Mouse (Mus musculus): ENCODE measurements around the gene Iqcd. TPM values are rescaled to one million over a fixed set of nuclear protein-coding genes. Genes with fewer than 3 reads are reported as not detected.

Iqcd gene
- total RNA-seq, 1 experiment from 2014 or later = not detected

DNA sequence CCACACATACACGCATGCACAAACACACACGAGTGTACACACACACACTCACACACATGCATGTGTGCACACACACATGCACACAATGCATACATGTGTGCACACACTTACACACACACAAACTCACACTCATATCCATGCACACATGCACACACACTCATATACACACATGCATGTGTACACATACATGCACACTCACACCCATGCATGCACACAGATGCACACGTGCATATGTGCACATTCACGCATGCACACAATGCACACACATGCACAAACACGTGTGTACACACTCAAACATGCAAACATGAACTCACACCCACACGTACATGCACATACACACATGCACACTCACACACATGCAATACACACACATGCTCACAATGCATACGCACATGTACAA, 51.3 kb downstream of the Iqcd start:
- no peak for ATAC-seq (replicated peaks in 1 of 2; ENCODE audit: insufficient read depth in 1 of 2, low FRiP score in 2 of 2, low TSS enrichment in 1 of 2, low read depth in 1 of 2, poor library complexity in 2 of 2, severe bottlenecking in 2 of 2)

DNA sequence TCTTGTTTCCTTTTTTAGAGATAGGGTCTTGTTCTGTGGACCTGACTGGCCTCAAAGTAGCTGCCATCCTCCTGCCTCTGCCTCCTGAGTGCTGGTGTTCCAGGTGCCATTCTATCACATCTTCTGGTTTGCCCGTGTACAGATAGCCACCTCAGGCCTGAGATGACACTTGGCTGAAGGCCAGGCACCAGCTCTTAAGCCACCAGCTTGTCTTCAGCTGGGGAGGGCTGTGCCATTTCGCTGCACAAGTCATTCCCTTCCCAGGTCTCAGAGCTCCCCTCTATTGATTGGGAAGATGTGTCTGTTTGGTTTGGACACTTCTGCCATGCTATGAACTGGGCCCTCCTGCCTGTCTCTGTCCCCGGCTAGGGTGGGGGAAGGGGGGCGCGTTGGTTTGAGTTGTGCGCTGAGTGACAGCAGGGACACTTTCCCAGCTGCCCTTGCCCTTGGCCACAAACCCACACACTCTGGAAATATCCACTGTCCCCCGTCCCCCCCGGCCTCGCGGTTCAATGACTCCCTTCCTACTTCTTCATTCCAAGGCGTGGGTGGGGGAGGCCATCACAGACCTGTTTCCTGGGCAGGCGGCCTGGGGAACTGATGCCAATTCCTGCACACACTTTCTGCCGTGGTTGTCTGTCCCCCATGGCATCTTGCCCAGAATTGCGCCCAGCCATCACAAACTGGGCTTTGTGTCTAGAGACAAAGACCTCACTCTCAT, 54.7 kb downstream of the Iqcd start:
- peak; percentile 67 to 73 for ATAC-seq (replicated peaks in 1 of 2; ENCODE audit: insufficient read depth in 1 of 2, low FRiP score in 2 of 2, low TSS enrichment in 1 of 2, low read depth in 1 of 2, poor library complexity in 2 of 2, severe bottlenecking in 2 of 2)

DNA sequence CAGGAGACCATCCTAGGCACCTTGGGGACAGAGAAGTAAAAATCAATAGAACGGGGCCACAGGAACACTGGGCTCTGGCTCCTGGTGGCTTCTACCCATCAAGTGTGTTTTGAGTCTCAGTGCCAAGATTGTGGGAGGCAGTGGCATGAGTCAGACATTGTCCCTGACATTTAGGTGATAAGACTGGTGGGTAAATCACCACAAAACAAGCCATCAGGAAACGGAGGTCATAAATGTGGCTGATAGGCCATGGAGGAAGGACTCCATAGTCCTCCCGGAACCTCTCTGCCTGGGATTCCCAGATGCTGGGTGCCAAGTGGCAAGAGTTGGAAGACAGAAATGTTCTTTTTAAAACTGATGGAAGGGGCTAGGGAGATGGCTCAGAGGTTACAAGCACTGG, 55.4 kb downstream of the Iqcd start:
- peak; percentile 53 to 59 for ATAC-seq (replicated peaks in 1 of 2; ENCODE audit: insufficient read depth in 1 of 2, low FRiP score in 2 of 2, low TSS enrichment in 1 of 2, low read depth in 1 of 2, poor library complexity in 2 of 2, severe bottlenecking in 2 of 2)

DNA sequence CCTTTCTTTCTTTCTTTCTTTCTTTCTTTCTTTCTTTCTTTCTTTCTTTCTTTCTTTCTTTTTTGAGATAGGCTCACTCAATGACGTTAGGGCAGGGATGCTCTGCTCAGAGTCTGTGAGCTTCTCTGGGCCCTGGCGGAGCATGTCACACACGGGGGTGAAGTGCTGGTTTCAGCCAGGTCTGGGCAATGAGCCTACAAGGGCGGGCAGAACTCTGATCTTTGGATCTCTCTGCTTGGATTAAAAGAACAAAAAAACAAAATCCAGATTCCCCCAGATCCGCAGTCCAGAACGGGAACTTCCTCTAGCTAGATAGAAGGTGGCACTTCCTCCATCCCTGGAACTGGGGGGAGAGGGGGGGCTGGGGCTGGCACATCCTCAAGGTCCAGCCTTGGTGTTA, 57.0 kb downstream of the Iqcd start:
- ATAC-seq (replicated peaks in 1 of 2; ENCODE audit: insufficient read depth in 1 of 2, low FRiP score in 2 of 2, low TSS enrichment in 1 of 2, low read depth in 1 of 2, poor library complexity in 2 of 2, severe bottlenecking in 2 of 2) = no peak

DNA sequence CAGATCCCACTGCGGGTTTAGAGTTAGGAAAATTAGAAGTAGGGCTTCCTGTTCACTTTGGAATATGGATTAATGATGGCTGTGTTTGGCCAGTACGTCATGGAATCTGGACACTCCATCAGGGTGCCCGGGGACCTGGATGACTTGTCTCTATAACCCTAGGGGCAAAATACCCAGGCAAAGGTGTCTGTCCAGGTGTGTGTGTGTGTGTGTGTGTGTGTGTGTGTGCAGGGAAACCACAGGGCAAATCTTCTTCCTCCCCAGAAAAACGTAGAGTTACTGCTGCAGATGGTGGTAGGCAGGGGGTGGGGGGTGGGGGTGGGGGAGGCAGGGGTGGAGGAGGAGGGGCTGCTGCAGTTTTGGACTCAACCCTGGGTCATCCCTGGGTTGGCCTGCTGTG, 58.5 kb downstream of the Iqcd start:
- ATAC-seq (replicated peaks in 1 of 2; ENCODE audit: insufficient read depth in 1 of 2, low FRiP score in 2 of 2, low TSS enrichment in 1 of 2, low read depth in 1 of 2, poor library complexity in 2 of 2, severe bottlenecking in 2 of 2) = no peak

DNA sequence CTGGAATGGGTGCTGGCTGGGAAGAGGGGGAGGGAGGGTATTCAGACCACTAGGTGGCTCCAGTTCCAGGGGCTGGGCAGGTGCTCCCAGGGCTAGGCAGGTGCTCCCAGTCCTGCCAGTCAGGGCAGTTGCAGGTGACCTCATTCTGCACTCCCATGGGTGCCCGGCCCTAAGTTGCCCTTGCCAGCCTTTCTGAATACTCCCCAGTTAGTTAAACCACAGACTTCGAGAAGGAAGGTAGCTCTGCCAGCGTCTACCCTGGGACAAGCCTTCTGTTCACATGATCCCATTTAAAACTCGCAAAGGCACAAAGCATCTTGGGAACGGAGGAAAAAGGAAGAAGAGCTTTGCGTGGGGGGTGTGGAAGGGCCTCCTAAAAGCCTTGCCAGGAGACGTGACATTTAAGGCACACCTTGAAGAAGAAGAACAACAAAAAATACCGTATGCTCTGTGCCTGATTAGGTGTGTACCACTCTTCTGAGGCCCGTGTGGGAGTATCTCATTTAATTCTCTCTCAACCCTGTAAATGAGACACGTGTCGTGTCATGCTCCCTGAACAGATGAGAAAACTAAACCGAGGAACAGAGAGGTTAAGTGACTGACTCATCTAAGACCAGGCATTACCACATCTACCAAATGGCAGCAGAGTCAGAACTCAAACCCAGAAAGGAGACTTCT, 59.1 kb downstream of the Iqcd start:
- no peak for ATAC-seq (replicated peaks in 1 of 2; ENCODE audit: insufficient read depth in 1 of 2, low FRiP score in 2 of 2, low TSS enrichment in 1 of 2, low read depth in 1 of 2, poor library complexity in 2 of 2, severe bottlenecking in 2 of 2)

DNA sequence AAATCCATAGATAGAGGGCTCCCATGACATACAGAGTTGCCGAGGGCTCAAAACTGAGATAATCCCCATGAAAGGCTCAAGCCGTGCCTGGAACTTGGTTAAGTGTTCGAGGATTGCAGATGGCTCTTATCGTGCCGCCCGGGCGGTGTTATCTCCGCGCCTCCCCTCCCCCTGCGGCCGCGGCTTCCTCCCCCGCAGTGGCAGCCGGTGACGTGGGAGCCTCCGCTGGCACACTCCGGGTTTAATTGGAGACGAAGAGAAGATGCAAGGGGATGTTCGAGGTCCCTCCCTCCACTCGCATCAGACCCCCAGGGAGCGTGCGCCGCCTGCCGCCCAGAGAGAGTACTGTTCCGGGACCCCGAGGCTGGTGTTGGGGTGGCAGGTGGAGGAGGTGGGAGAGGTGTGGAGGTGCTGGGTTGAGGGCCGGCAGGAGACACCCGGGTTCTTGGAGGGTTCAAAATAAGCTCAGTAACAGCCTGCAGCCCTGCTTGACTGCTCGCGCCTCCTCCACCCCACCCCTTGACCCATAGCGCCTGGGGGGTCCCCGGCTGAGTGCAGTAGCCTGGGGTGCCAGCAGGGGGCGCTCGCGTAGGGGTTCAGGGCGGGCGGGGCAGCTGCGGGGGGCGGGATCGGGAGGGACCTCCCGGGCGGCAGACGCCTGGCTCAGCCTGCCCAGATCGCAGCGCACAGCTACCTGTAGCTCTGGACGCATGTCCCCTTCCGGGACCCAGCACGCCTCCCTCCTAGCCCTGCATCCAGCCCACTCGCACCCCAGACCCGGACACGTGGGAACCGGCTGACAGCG, 60.0 kb downstream of the Iqcd start, which contains the start of gene Rasal1:
Rasal1 (plus strand) TSS at position 244 of the 805 bp plus-strand sequence.
- peak; percentile 54 to 57 for ATAC-seq (replicated peaks in 1 of 2; ENCODE audit: insufficient read depth in 1 of 2, low FRiP score in 2 of 2, low TSS enrichment in 1 of 2, low read depth in 1 of 2, poor library complexity in 2 of 2, severe bottlenecking in 2 of 2)

DNA sequence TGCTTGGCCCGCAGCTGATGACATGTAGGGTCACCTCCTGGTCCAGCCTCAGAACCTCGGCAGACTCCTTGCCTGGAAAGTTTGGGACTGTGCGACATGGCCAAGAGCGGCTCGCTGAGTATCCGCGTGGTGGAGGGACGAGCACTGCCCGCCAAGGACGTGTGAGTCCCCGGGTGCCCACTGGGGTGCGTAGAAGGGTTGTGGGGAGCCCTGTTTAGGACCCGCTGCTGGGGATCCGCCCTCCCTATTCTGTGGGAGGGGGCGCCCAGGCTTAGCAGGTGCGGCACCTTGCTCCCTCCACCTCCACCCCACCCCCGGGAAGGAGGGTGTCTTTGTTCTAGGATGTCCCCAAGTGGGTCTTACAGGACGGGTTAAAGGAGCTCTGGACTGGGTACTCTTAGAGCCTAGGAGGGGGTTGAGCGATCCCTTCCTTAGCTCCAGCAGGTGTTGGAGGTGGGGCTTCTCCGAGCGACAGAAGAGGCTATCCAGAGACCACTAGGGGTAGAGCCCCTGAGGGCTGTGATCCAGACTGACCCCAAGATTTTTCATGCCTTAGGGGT, 60.6 kb downstream of the Iqcd start:
- peak in 1 of 2 experiments; percentile 11; a peak in 1 of 4 replicates for ATAC-seq (replicated peaks in 1 of 2; ENCODE audit: insufficient read depth in 1 of 2, low FRiP score in 2 of 2, low TSS enrichment in 1 of 2, low read depth in 1 of 2, poor library complexity in 2 of 2, severe bottlenecking in 2 of 2)

DNA sequence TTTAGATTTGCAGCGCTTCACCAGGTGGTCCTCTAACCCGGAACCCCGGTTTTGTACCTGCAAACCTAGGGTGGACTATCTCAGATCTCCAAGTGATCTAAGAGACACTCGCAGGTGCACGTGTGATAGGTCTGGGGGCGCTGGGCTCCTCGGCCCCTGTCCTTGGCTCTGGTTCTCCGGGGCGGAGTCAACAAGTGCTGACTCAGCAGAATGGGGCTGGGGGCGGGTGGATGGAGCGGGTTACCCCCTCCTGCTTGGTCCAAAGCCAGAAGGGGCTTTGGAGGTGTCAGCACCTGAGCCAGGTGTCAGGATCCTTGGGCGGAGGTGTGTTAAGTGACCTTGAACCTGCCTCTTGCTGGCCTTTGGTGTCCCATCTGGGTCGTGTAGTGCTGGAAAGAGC, 61.1 kb downstream of the Iqcd start:
- no peak for ATAC-seq (replicated peaks in 1 of 2; ENCODE audit: insufficient read depth in 1 of 2, low FRiP score in 2 of 2, low TSS enrichment in 1 of 2, low read depth in 1 of 2, poor library complexity in 2 of 2, severe bottlenecking in 2 of 2)

DNA sequence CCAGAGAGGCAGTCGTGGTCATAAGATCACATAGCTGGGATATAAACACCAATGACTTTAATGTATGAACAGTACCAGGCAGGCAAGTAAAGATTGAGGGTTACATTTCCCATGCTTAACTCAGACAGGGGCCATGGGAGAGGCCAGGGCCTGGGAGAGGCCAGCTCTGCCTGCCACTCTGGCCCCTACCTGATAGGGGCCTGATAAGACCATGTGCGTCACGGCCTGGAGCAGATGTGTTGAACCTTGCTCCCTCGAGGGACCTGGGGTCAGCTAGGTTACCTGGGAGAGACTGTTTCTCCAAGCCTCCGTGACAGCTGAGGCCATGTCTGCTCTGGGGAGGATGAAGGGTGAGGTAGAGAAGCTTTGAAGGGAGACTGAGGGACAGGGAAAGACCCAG, 62.4 kb downstream of the Iqcd start:
- no peak for ATAC-seq (replicated peaks in 1 of 2; ENCODE audit: insufficient read depth in 1 of 2, low FRiP score in 2 of 2, low TSS enrichment in 1 of 2, low read depth in 1 of 2, poor library complexity in 2 of 2, severe bottlenecking in 2 of 2)

DNA sequence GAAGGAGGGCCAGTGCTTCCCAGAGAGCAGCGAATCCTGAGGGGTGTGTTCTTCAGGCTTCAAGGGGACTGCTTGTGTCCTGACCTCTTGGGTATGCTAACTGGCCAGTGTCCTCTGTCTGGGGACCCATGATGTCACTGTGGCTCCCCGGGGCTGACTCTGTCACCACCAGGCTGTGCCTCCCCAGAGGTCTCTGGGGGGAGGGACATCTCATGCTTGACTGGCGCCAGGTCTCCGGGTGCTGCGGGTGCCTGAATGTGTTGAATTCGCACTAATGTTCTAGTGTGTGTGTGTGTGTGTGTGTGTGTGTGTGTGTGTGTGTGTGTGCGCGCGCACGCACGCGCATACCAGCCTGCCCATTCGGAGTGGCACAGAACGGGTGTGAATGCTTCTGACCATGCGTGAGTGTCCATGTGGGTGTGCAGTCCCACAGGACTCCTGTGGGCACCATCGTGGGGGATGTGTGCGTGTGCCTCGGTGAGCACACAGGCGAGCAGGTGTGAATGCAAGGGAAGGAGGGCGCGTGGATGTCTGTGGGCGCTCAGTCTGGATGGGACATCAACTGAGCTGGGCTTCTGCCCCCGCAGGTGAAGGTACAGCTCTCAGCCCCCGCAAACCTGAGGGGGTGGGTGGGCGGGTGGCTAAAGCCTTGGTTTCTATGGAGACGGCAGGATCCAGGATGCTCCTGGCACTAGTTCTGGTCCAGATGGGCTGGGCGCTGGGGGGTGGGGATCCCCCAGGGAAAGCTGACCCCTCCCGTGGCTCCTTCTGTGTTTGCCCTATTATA, 64.3 kb downstream of the Iqcd start:
- no peak for ATAC-seq (replicated peaks in 1 of 2; ENCODE audit: insufficient read depth in 1 of 2, low FRiP score in 2 of 2, low TSS enrichment in 1 of 2, low read depth in 1 of 2, poor library complexity in 2 of 2, severe bottlenecking in 2 of 2)

DNA sequence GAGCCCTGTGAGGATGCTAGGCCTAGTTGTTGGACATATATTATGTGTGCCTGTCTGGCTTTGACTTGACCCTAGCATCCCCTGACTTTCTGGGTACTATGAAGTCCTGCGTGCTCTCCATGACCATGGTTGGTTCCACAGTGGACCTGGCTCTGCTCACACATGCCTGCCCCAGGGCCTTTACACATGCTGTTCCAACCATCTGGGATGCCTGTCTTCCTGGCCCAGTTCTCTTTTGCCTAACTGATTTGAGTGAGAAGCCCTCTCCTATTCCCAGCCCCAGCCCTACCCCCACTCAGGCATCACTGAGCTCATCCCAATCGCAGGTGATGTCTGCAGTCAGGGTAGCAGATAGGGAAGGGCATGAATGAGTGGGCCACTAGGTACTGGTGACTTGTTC, 65.1 kb downstream of the Iqcd start:
- no peak for ATAC-seq (replicated peaks in 1 of 2; ENCODE audit: insufficient read depth in 1 of 2, low FRiP score in 2 of 2, low TSS enrichment in 1 of 2, low read depth in 1 of 2, poor library complexity in 2 of 2, severe bottlenecking in 2 of 2)

DNA sequence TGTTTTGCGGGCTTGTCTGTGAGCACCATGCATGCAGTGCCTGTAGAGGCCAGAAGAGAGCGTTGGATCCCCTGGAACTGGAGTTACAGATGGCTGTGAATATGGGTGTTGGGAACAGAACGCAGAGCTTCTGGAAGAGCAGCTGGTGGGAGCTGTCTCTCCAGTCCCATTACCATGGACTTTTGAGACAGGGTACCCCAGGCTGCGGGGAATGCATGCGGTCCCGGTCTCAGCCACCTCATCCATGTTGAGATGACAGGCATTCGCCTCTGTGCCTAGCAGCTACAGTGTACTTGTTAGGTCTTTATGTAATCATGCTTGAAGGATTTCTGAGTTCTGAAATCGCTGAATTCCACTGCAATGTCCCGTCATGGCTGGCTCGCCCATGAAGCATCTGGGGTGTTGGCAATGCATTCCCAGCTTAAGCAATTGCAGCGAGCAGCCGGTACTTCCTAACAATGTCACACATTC, 67.5 kb downstream of the Iqcd start:
- ATAC-seq (replicated peaks in 1 of 2; ENCODE audit: insufficient read depth in 1 of 2, low FRiP score in 2 of 2, low TSS enrichment in 1 of 2, low read depth in 1 of 2, poor library complexity in 2 of 2, severe bottlenecking in 2 of 2) = no peak

Other genes with a start within 250 kb of the Iqcd start
- not detected in 2 replicates for gene Lhx5, start 157.3 kb upstream of the Iqcd start, total RNA-seq (2017)
- gene Sdsl, start 116.2 kb upstream of the Iqcd start, total RNA-seq (2017) = 9.1 and 26.1 TPM in 2 replicates
- not detected in 2 replicates for gene Sds, start 112.5 kb upstream of the Iqcd start, total RNA-seq (2017)
- 7.4 and 7.9 TPM in 2 replicates for gene Plbd2, start 85.4 kb upstream of the Iqcd start, total RNA-seq (2017)
- 8.4 and 13.2 TPM in 2 replicates for gene Slc8b1, start 77.8 kb upstream of the Iqcd start, total RNA-seq (2017)
- 7.3 and 9.8 TPM in 2 replicates for gene Tpcn1, start 343 bp upstream of the Iqcd start, total RNA-seq (2017)
- gene Rita1, start 23.6 kb downstream of the Iqcd start, total RNA-seq (2017) = 1.8 TPM in 2 replicates
- 46.9 and 52.5 TPM in 2 replicates for gene Ddx54, start 23.7 kb downstream of the Iqcd start, total RNA-seq (2017)
- gene Cfap73, start 45.2 kb downstream of the Iqcd start, total RNA-seq (2017) = not detected in 2 replicates
- gene Rasal1, start 59.8 kb downstream of the Iqcd start, total RNA-seq (2017) = 2.9 and 3.4 TPM in 2 replicates
- gene Dtx1, start 122.9 kb downstream of the Iqcd start, total RNA-seq (2017) = not detected in 2 replicates
- gene Oas2, start 160.8 kb downstream of the Iqcd start, total RNA-seq (2017) = 3.7 and 6.8 TPM in 2 replicates
- 8.6 and 13.6 TPM in 2 replicates for gene Oas3, start 188.6 kb downstream of the Iqcd start, total RNA-seq (2017)
- gene Oas1e, start 206.5 kb downstream of the Iqcd start, total RNA-seq (2017) = 0.19 and 0.30 TPM in 2 replicates
- gene Oas1c, start 223.5 kb downstream of the Iqcd start, total RNA-seq (2017) = 2.0 and 10.4 TPM in 2 replicates

Data from hematopoietic stem cell, adult 5-6 weeks (primary cell).